Mouse (Mus musculus) gastrocnemius, postnatal 10 days (tissue): Measurements from ENCODE around the gene Pced1b. TPM values are rescaled to one million over a fixed set of nuclear protein-coding genes. Genes with fewer than 3 reads are reported as not detected.
"Not testable (repeated sequence)": the region's sequence is repeated elsewhere in the genome, so short reads cannot be mapped to it uniquely, and the experiment has no call there.

Experiments used
- DNase-seq: peaks from one replicate; pipeline ENCODE4 v3.0.0; 2021; ENCODE audit warnings: mixed read lengths
- total RNA-seq, 2 experiments: library from RNA; stranded (reverse); gene quantifications; 2 replicates each; pipeline ENCODE4 v1.2.3; 2021

Gene Pced1b
- total RNA-seq, 2 experiments from 2014 or later, result 4.3 to 5.6 TPM

GRCm38 (mm10) chr15:97343921-97344320 lies 97.0 kb downstream of the Pced1b start:
- DNase-seq, result no peak

- no peak for DNase-seq
Measured at GRCm38 (mm10) chr15:97345110-97345509, 98.2 kb downstream of the Pced1b start.

GRCm38 (mm10) chr15:97345917-97346316 lies 99.0 kb downstream of the Pced1b start:
- DNase-seq, result no peak

- no peak for DNase-seq
Measured at GRCm38 (mm10) chr15:97346413-97346812, 99.5 kb downstream of the Pced1b start.

- no peak for DNase-seq
Measured at GRCm38 (mm10) chr15:97346897-97347296, 100.0 kb downstream of the Pced1b start.

GRCm38 (mm10) chr15:97348566-97349315 lies 101.8 kb downstream of the Pced1b start:
- no peak for DNase-seq

- no peak for DNase-seq
Measured at GRCm38 (mm10) chr15:97350528-97350927, 103.6 kb downstream of the Pced1b start.

- DNase-seq, result no peak
Measured at GRCm38 (mm10) chr15:97351016-97351415, 104.1 kb downstream of the Pced1b start.

GRCm38 (mm10) chr15:97351681-97352080 lies 104.8 kb downstream of the Pced1b start:
- DNase-seq, result no peak

GRCm38 (mm10) chr15:97355676-97356303 lies 108.9 kb downstream of the Pced1b start:
- no peak for DNase-seq

GRCm38 (mm10) chr15:97357016-97357415 lies 110.1 kb downstream of the Pced1b start:
- DNase-seq, result no peak

GRCm38 (mm10) chr15:97360842-97361770 lies 114.2 kb downstream of the Pced1b start:
- no peak for DNase-seq

GRCm38 (mm10) chr15:97361771-97362171 lies 114.9 kb downstream of the Pced1b start:
- DNase-seq, result no peak

GRCm38 (mm10) chr15:97364271-97364670 lies 117.4 kb downstream of the Pced1b start:
- DNase-seq, result not testable (repeated sequence)

- no peak for DNase-seq
Measured at GRCm38 (mm10) chr15:97364968-97365367, 118.1 kb downstream of the Pced1b start.

- DNase-seq, result no peak
Measured at GRCm38 (mm10) chr15:97368035-97368608, 121.2 kb downstream of the Pced1b start.

GRCm38 (mm10) chr15:97368631-97369030 lies 121.7 kb downstream of the Pced1b start:
- no peak for DNase-seq

- no peak for DNase-seq
Measured at GRCm38 (mm10) chr15:97369144-97369543, 122.2 kb downstream of the Pced1b start.

- no peak for DNase-seq
Measured at GRCm38 (mm10) chr15:97370880-97371279, 124.0 kb downstream of the Pced1b start.

- DNase-seq, result not testable (repeated sequence)
Measured at GRCm38 (mm10) chr15:97372043-97372442, 125.1 kb downstream of the Pced1b start.

GRCm38 (mm10) chr15:97372611-97373131 lies 125.8 kb downstream of the Pced1b start:
- no peak for DNase-seq
